Mouse (Mus musculus): ENCODE measurements around the gene Acrv1. TPM values are rescaled to one million over a fixed set of nuclear protein-coding genes. Genes with fewer than 3 reads are reported as not detected.
"Not testable (repeated sequence)": the region's sequence is repeated elsewhere in the genome, so short reads cannot be mapped to it uniquely, and the experiment has no call there.

Acrv1 gene
- polyA plus RNA-seq (2016; fragmentation: Nextera tagmentation; extraction: Ambion mirVana), result 0.14 TPM in 1 of 2 replicates, not detected in the other

DNA sequence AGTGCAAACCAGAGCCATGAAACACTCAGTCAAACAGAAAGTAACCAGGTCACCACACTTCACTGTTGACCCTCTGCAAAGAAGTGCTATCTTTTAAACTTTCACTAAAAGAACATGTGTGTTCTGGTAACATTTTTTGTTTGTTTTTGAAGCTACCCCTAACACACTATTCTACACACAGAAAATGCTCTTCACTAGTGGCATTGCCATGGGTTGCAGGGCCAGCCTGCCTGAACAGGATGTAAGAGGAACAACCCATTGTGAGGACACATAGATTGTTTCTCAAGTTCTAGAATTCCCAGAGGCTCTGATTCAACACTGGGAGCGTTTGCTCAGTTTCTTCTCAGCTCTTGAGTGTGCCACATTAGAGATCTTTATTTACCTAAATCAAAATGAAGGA is at the start of gene Acrv1:
Gene Acrv1, plus strand, starts transcription at position 301 of the 400 bp plus-strand sequence.
- Histone ChIP-seq H3K36me3 (no peaks in the 10 kb centered on the region), H3K27ac (no peak within 1 kb of the TSS), H3K4me2 (replicated peaks) (no peak within 1 kb of the TSS), H3K27me3 (no peaks in the 10 kb centered on the region), H3K9me3 (no peaks in the 10 kb centered on the region), H3K9ac (no peak within 1 kb of the TSS), H3K4me3 (no peak within 1 kb of the TSS), H3K4me1 (no peaks in the 10 kb centered on the region)
- no peak for ATAC-seq (ENCODE audit: insufficient number of reproducible peaks, insufficient read depth, low FRiP score, low TSS enrichment)
- 64% methylated on average over 1 of the region's 1 CpGs for WGBS

DNA sequence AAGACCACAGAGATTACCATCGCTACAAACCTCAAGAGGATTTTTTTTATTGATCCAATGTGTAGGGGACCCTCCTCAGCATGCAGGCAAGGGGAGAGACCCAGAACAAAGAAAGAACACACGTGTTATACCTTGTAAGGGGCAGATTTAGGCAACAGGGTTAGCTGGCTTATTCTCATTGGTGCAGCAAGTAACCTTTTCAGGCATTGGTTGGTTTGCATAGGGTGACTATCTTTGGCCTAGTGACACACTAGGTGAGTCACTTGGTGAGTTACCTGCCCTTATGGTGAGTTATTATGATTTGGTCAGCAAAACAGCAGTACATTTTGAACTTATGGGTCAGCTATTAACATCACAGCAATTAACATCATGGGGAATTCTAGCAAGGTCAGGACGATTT is 49.7 kb upstream of the Acrv1 start, which contains the start of gene A630095E13Rik:
Gene A630095E13Rik, minus strand, starts transcription at position 101 of the 400 bp plus-strand sequence.
- not testable (repeated sequence) for H3K4me3 ChIP-seq; H3K9ac ChIP-seq; H3K4me1 ChIP-seq; H3K27me3 ChIP-seq; H3K36me3 ChIP-seq; H3K27ac ChIP-seq; ATAC-seq (ENCODE audit: insufficient number of reproducible peaks, insufficient read depth, low FRiP score, low TSS enrichment); H3K9me3 ChIP-seq; H3K4me2 ChIP-seq (replicated peaks)
- 63% methylated on average over 3 of the region's 3 CpGs for WGBS

DNA sequence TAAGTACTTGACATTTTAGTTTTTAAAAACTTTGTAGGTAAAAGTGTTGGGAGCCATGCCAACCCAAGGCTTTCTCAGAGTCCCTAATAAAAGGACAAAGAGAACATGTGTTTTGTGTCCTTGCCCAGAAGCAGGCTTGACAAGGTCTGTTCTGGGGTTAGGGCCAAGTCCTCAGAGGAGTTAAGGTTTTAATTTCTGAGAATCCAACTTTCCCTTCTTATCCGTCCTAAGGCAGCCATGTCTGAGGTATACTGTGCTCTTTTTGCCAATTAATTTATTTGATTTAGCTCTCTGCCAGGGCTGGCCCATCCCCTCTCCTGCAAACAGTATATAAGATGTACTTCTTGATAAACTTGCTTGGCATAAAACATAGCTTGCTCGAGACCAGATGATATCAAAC is 11.6 kb upstream of the Acrv1 start:
- Histone ChIP-seq H3K36me3 (no peaks in the 10 kb centered on the region), H3K9ac (no peak overlapping the region), H3K4me1 (no peaks in the 10 kb centered on the region), H3K27me3 (no peaks in the 10 kb centered on the region), H3K4me3 (no peak overlapping the region), H3K4me2 (replicated peaks) (no peak overlapping the region), H3K9me3 (no peaks in the 10 kb centered on the region), H3K27ac (no peak overlapping the region)
- WGBS, result 75% methylated on average over 2 of the region's 2 CpGs
- ATAC-seq (ENCODE audit: insufficient number of reproducible peaks, insufficient read depth, low FRiP score, low TSS enrichment), result no peak

DNA sequence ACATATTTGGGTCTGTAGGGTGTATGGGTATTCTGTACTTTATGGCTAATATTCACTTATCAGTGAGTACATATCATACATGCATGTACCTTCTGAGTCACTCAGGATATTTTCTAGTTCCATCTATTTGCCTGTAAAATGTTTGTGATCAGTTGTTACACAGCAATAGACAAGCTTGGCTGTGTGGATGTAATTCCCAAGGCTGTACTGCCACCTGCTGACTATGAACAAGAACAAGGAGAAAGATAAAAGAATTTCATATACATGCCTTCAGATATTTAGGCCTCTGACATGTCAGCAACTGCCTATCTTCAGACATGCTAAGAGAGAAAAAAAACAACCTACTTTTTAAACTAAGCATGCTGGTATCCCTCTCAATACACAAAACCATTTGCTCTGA is 5.7 kb upstream of the Acrv1 start:
- ATAC-seq (ENCODE audit: insufficient number of reproducible peaks, insufficient read depth, low FRiP score, low TSS enrichment), result no peak
- no peaks in the 10 kb centered on the region for H3K4me1 ChIP-seq
- H3K4me3 ChIP-seq, result no peak overlapping the region
- no peak overlapping the region for H3K4me2 ChIP-seq (replicated peaks)
- no peaks in the 10 kb centered on the region for H3K36me3 ChIP-seq
- H3K9me3 ChIP-seq, result no peaks in the 10 kb centered on the region
- H3K27ac ChIP-seq, result no peak overlapping the region
- no peaks in the 10 kb centered on the region for H3K27me3 ChIP-seq
- no peak overlapping the region for H3K9ac ChIP-seq

DNA sequence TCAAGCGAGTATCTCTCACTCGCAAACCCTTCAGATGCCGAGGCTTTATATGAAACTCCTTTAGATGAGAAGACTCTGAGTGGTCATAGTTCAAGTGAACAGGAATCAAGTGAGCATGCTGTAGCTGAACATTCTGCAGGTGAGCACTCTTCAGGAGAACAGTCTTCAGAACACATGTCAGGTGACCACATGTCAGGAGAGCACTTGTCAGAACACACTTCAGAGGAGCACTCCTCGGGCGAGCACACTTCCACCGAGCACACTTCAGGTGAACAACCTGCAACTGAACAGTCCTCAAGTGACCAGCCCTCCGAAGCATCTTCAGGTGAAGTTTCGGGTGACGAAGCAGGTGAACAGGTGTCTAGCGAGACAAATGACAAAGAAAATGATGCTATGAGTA is 1.3 kb downstream of the Acrv1 start:
- Histone ChIP-seq H3K4me1 (no peaks in the 10 kb centered on the region), H3K9me3 (no peaks in the 10 kb centered on the region), H3K4me3 (no peak overlapping the region), H3K36me3 (no peaks in the 10 kb centered on the region), H3K9ac (no peak overlapping the region), H3K4me2 (replicated peaks) (no peak overlapping the region), H3K27ac (no peak overlapping the region), H3K27me3 (no peaks in the 10 kb centered on the region)
- 94% methylated on average over 10 of the region's 10 CpGs for WGBS
- no peak for ATAC-seq (ENCODE audit: insufficient number of reproducible peaks, insufficient read depth, low FRiP score, low TSS enrichment)

DNA sequence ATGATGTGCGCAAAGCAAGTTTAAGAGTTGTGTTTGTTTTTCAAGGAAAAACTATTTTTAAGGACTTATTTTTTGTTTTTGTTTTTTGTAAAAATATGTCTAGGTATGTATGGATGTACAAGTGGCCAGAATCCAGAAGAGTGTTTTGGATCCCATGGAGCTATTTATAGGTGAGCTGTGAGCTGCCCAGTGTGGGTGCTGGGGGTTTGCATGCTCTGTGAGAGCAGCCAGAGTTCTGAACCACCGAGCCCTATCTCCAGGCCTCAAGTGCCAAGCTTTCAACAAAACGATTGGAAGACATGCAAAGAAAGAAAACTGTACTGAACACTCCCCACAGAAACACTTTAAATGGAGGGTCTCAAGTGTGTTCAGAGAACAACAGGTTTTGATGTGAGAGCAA is 12.9 kb downstream of the Acrv1 start:
- Histone ChIP-seq H3K9ac (no peak overlapping the region), H3K4me3 (no peak overlapping the region)
- ATAC-seq (ENCODE audit: insufficient number of reproducible peaks, insufficient read depth, low FRiP score, low TSS enrichment), result no peak

DNA sequence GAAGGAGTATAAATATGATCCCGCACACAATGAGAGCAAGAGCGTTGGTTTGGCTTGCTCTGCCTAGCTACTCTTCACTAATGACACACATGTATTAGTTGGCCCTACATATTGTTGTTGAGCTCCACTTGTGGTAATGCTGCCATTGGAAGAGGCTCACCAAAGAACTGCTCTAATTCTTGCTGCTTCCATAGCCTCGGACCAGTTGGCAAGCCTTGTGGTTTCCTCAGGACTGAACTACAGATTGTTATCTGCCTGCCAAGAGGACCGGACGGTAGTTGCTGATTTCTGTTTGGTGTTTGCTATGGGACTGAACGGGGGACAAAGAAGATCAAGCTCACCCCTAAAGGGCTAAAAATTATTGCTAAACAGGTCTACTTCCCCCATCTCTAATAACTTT is 14.3 kb downstream of the Acrv1 start:
- no peaks in the 10 kb centered on the region for H3K27me3 ChIP-seq
- H3K4me1 ChIP-seq, result no peaks in the 10 kb centered on the region
- H3K27ac ChIP-seq, result no peak overlapping the region
- ATAC-seq (ENCODE audit: insufficient number of reproducible peaks, insufficient read depth, low FRiP score, low TSS enrichment), result no peak
- H3K36me3 ChIP-seq, result peaks cover 13% of the 10 kb centered on the region
- 93% methylated on average over 6 of the region's 6 CpGs for WGBS
- H3K9me3 ChIP-seq, result no peaks in the 10 kb centered on the region
- no peak overlapping the region for H3K9ac ChIP-seq
- H3K4me3 ChIP-seq, result no peak overlapping the region
- no peak overlapping the region for H3K4me2 ChIP-seq (replicated peaks)

More for the DNA sequence above, 12.9 kb downstream of the Acrv1 start:
- H3K9me3 ChIP-seq, result no peaks in the 10 kb centered on the region
- H3K27ac ChIP-seq, result no peak overlapping the region
- no peaks in the 10 kb centered on the region for H3K27me3 ChIP-seq
- 84% methylated on average over 3 of the region's 3 CpGs for WGBS
- H3K36me3 ChIP-seq, result peaks cover 11% of the 10 kb centered on the region
- no peak overlapping the region for H3K4me2 ChIP-seq (replicated peaks)
- no peaks in the 10 kb centered on the region for H3K4me1 ChIP-seq

DNA sequence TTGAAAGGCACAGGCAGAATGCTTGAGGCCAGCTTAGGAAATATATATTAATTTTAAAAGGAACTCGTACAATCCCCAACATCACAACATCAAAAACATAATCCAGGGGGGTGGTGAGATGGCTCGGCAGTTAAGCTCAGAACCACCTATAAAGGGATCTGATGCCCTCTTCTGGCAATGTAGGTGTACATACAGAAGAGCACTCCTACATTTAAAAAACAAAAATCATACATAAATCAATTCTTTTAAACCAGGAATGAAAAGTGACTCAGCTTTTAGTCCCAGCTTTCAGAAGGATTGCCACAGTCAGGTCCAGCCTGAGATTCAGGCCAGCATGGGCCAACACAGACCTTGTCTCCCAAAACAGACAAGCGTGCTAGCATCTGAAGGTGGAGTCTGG is 23.6 kb downstream of the Acrv1 start:
- Histone ChIP-seq H3K27ac (no peak overlapping the region), H3K9ac (no peak overlapping the region), H3K4me2 (replicated peaks) (no peak overlapping the region), H3K4me1 (no peaks in the 10 kb centered on the region), H3K36me3 (peaks cover 28% of the 10 kb centered on the region), H3K4me3 (no peak overlapping the region), H3K9me3 (no peaks in the 10 kb centered on the region), H3K27me3 (no peaks in the 10 kb centered on the region)
- ATAC-seq (ENCODE audit: insufficient number of reproducible peaks, insufficient read depth, low FRiP score, low TSS enrichment), result no peak
- 85% methylated on average over 3 of the region's 3 CpGs for WGBS

DNA sequence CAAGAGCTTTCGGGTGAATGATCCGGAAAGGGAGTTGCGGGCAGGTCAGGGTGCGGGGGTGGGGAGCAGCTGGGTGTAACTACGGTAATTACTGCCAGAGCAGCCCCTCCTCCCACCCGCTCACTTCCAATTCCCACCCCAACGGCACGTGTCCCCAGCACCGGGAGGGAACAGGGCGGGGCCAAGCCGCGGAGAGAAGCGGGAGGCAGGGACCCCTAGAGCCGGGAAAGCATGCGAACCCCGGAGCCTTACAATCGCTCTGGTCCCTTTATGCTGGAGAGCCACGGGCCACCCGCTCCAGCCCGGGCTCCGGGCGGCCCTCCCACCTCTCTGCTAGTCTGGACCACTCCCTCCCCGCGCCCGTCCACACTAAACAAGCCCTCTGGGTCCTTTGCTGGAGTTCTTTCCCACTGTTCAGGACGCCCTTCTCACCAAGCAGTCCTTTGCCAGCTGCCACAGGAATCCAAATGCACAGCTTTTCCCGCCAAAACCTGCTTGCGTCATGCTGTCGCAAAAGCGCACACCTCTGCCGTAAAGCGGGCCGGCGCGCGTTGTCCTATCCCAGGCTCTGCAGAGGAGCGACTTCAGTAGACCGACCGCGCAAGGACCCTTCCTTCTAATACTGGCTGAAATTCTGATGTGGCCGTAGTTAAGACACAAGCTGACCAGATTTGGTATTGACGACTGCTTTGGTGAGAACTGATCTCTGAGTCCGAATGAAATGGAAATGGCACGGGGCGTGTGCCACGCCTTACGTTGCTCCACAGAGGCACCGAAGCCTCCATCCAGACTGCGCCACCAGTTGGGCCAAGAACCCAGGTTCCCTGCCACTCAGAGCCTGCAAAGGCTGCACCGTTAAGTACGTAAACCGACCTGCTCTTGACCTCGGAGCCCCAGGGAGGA is 33.4 kb downstream of the Acrv1 start:
- Histone ChIP-seq H3K36me3 (peaks cover 19% of the 10 kb centered on the region), H3K9ac (peak overlapping the region; percentile 71), H3K4me1 (peaks cover 7% of the 10 kb centered on the region), H3K4me3 (peak overlapping the region; percentile 63), H3K27me3 (no peaks in the 10 kb centered on the region), H3K27ac (peak overlapping the region; percentile 95), H3K9me3 (no peaks in the 10 kb centered on the region), H3K4me2 (replicated peaks) (peak overlapping the region; percentile 73)
- peak; percentile 96 for ATAC-seq (ENCODE audit: insufficient number of reproducible peaks, insufficient read depth, low FRiP score, low TSS enrichment)
- WGBS, result under 1% methylated on average over 51 of the region's 53 CpGs

DNA sequence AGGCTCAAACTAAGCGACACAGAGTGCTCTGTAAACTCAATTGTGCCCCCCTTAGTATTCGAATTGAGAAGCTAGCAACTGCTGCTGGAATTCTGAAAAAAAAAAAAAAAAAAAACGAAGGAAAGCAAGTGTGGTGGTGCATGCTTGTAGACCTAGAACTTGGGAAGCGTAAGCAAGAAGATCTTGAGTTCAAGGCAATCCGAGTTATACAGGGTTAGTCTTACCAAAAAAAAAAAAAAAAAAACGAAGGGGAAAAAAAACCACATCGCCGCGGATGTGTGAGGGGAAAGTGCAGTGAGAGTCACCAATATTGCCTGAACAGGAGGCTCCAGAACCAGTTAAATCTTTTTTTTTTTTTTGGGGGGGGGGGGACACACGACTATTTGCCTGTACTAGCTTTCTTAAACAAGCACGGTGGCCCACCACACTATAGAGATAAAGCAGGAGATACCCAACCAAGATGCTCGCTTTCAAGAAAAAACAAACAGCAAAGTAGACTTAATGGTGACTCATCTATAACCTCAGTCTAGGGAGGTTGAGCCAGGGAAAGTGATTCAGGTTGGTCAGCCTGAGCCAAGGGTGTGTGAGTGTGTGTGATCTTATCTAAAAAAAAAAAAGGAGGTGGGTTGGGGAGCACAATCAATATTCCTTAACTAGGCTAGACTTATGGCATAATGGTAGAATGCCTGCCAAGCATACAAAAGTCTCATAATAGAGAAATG is 34.2 kb downstream of the Acrv1 start, which contains the start of gene Chek1:
Gene Chek1, minus strand, starts transcription at position 32 of the 722 bp plus-strand sequence.
- no peak for ATAC-seq (ENCODE audit: insufficient number of reproducible peaks, insufficient read depth, low FRiP score, low TSS enrichment)
- WGBS, result 7% methylated on average over 12 of the region's 12 CpGs
- H3K27me3 ChIP-seq, result no peaks in the 10 kb centered on the region

More for the DNA sequence above, 34.2 kb downstream of the Acrv1 start, which contains the start of gene Chek1:
- Histone ChIP-seq H3K4me3 (peak within 1 kb of the TSS; percentile 63), H3K27ac (peak within 1 kb of the TSS; percentile 95), H3K9ac (peak within 1 kb of the TSS; percentile 71), H3K4me1 (peaks cover 7% of the 10 kb centered on the region), H3K36me3 (peaks cover 11% of the 10 kb centered on the region), H3K9me3 (no peaks in the 10 kb centered on the region), H3K4me2 (replicated peaks) (peak within 1 kb of the TSS; percentile 73)

Measured in embryonic facial prominence, embryonic 12.5 days (tissue).